ENCODE assay signal across 8 mouse cellular contexts in genomic region chr3:98063186-98063771, GRCm38 (mm10). TPM values are rescaled to one million over a fixed set of nuclear protein-coding genes. Genes with fewer than 3 reads are reported as not detected.
DNase-seq lines count a peak whose midpoint lies in the region; ATAC-seq and TF ChIP-seq lines count a peak whose summit lies in the region.

No protein-coding gene starts in this region.

- peak overlapping the region; percentile 93 for H3K27ac ChIP-seq in heart, embryonic 13.5 days (replicated peaks)
- peak overlapping the region; percentile 85 for H3K27ac ChIP-seq in layer of hippocampus, adult 2 months
- peak overlapping the region; percentile 98 for H3K27ac ChIP-seq in lung, embryonic 16.5 days (ENCODE audit: low read length)

- TF ChIP-seq CTCF in layer of hippocampus, adult 2 months (conservative IDR thresholded peaks at IDR 0.05): no peak

- H3K4me1 ChIP-seq in heart, embryonic 13.5 days: peaks cover 92% of the 10 kb centered on the region
- H3K4me1 ChIP-seq in lung, embryonic 16.5 days (replicated peaks; ENCODE audit: control insufficient read depth, insufficient read depth, low read length): peaks cover 63% of the 10 kb centered on the region

- ATAC-seq in erythroblast, adult 5-6 weeks (replicated peaks; ENCODE audit: low FRiP score, poor library complexity, severe bottlenecking): peak; percentile 49
- no peak for ATAC-seq in heart, embryonic 13.5 days (ENCODE audit: extremely low read depth, insufficient number of reproducible peaks, low FRiP score, low TSS enrichment)
- ATAC-seq in lung, embryonic 16.5 days (ENCODE audit: low read depth): peak; percentile 86

- no peaks in the 10 kb centered on the region for H3K27me3 ChIP-seq in heart, embryonic 13.5 days (replicated peaks)
- H3K27me3 ChIP-seq in lung, embryonic 16.5 days (ENCODE audit: control insufficient read depth, insufficient read depth, low read depth, low read length): no peaks in the 10 kb centered on the region

- no peaks in the 10 kb centered on the region for H3K9me3 ChIP-seq in heart, embryonic 13.5 days
- H3K9me3 ChIP-seq in lung, embryonic 16.5 days (ENCODE audit: control insufficient read depth, low read length): no peaks in the 10 kb centered on the region

- H3K4me2 ChIP-seq in heart, embryonic 13.5 days: peak overlapping the region; percentile 54
- peak overlapping the region; percentile 38 for H3K4me2 ChIP-seq in lung, embryonic 16.5 days (ENCODE audit: low read depth, low read length)

- peak overlapping the region; percentile 58 for H3K9ac ChIP-seq in heart, embryonic 13.5 days
- peak overlapping the region; percentile 61 for H3K9ac ChIP-seq in lung, embryonic 16.5 days (ENCODE audit: low read length)

- DNase-seq in layer of hippocampus, adult 18-20 months (ENCODE audit: low spot score in 2 of 2): peak; percentile 39 to 73
- DNase-seq in layer of hippocampus, postnatal 25 days (ENCODE audit: extremely low spot score in 1 of 2, low spot score in 1 of 2): no peak
- peak; percentile 57 to 77 for DNase-seq in layer of hippocampus, adult 2 months (ENCODE audit: low spot score in 2 of 2)
- DNase-seq in retina, postnatal 1 day: peak; percentile 84
- DNase-seq in spleen, postnatal 10 days (ENCODE audit: low spot score in 2 of 2): no peak

- H3K4me3 ChIP-seq in heart, embryonic 13.5 days: no peak overlapping the region
- peak overlapping the region; percentile 10; the same call in 1 of the 2 replicates for H3K4me3 ChIP-seq in layer of hippocampus, adult 2 months
- 0 out of 2 replicates have a peak overlapping the region, but pooled peaks have one; percentile 2 for H3K4me3 ChIP-seq in lung, embryonic 16.5 days (ENCODE audit: low read length)

- WGBS in heart, embryonic 13.5 days: 23% methylated on average over 8 of the region's 8 CpGs
- 11% methylated on average over 8 of the region's 8 CpGs for WGBS in lung, embryonic 16.5 days

- H3K36me3 ChIP-seq in heart, embryonic 13.5 days: peaks cover 4% of the 10 kb centered on the region; the same call in 1 of the 2 replicates
- no peaks in the 10 kb centered on the region for H3K36me3 ChIP-seq in lung, embryonic 16.5 days (ENCODE audit: control insufficient read depth, insufficient read depth, low read length)

RNA-seq across cellular contexts. Expression of gene Notch2, which starts 50.0 kb away (rescaled TPM):
- 10 to 100 TPM; 21.4 to 22.8 TPM for total RNA-seq in layer of hippocampus, adult 18-20 months (2021)
- total RNA-seq in layer of hippocampus, postnatal 25 days (2021): 10 to 100 TPM; 20.2 to 24.7 TPM
- 11.1 and 14.4 TPM in 2 replicates for total RNA-seq in erythroblast, adult 5-6 weeks (2015; ENCODE audit: low replicate concordance)
- total RNA-seq in erythroblast, adult 5-6 weeks (2017; ENCODE audit: low replicate concordance): 11.2 and 11.5 TPM in 2 replicates
- 11.9 and 12.1 TPM in 2 replicates for polyA plus RNA-seq in heart, embryonic 13.5 days (2015; fragmentation: Nextera tagmentation; extraction: Ambion mirVana)
- total RNA-seq in layer of hippocampus, adult 2 months (2021): 10 to 100 TPM; 22.2 to 25.5 TPM
- polyA plus RNA-seq in lung, embryonic 16.5 days (2015; fragmentation: Nextera tagmentation; extraction: Ambion mirVana): 34.1 and 35.7 TPM in 2 replicates

Comparison
In these comparisons a context has a peak if more than half of its experiments do, and no peak if none do; other contexts are left out.
1. DNase-seq: peak in layer of hippocampus, adult 18-20 months (2 of 2), layer of hippocampus, adult 2 months (2 of 2) and retina, postnatal 1 day (single experiment); none in layer of hippocampus, postnatal 25 days (0 of 2) and spleen, postnatal 10 days (0 of 2).
2. Peak in every context shown above with its lines, with median percentiles within 50 percentile points of each other: H3K27ac ChIP-seq.